ENCODE assay signal across 8 mouse cellular contexts in genomic region chr6:122498661-122499060, GRCm38 (mm10). TPM values are rescaled to one million over a fixed set of nuclear protein-coding genes. Genes with fewer than 3 reads are reported as not detected.
DNase-seq lines count a peak whose midpoint lies in the region; ATAC-seq lines count a peak whose summit lies in the region.
"Had no signal": no experiment of that assay in that cellular context is flagged by ENCODE, and none has a peak within 500 bp of the region (broad histone marks: within the 10 kb centered on the region; RNA-seq: fewer than 3 reads in every experiment).

Gene Rimklb (minus strand): TSS chr6:122498761.

- no peak within 1 kb of the TSS for H3K4me3 ChIP-seq in neural tube, embryonic 11.5 days (ENCODE audit: low read depth, low read length)
- no peak within 1 kb of the TSS for H3K4me3 ChIP-seq in forebrain, embryonic 15.5 days
- no peak within 1 kb of the TSS for H3K4me3 ChIP-seq in neural tube, embryonic 15.5 days (replicated peaks)

- no peak within 1 kb of the TSS for H3K27ac ChIP-seq in neural tube, embryonic 11.5 days (ENCODE audit: low read depth, low read length)
- no peak within 1 kb of the TSS for H3K27ac ChIP-seq in forebrain, embryonic 15.5 days (replicated peaks)
- H3K27ac ChIP-seq in neural tube, embryonic 15.5 days (replicated peaks), result no peak within 1 kb of the TSS

- H3K9ac ChIP-seq in neural tube, embryonic 11.5 days (ENCODE audit: low read length), result no peak within 1 kb of the TSS
- no peak within 1 kb of the TSS for H3K9ac ChIP-seq in forebrain, embryonic 15.5 days (replicated peaks)
- no peak within 1 kb of the TSS for H3K9ac ChIP-seq in neural tube, embryonic 15.5 days (replicated peaks)

- DNase-seq in neural tube, embryonic 11.5 days (ENCODE audit: low spot score), result no peak
- no peak for DNase-seq in neural tube, embryonic 10.5 days (ENCODE audit: extremely low spot score, low spot score)
- DNase-seq in left cerebral cortex, postnatal 36 days (ENCODE audit: low spot score in 2 of 2), result no peak
- no peak for DNase-seq in gastrocnemius, postnatal 4 days (ENCODE audit: low spot score in 2 of 2)
- DNase-seq in cerebellum, adult 11 months, result no peak

- no peaks in the 10 kb centered on the region for H3K36me3 ChIP-seq in neural tube, embryonic 11.5 days (ENCODE audit: control insufficient read depth, insufficient read depth, low read length)
- no peaks in the 10 kb centered on the region for H3K36me3 ChIP-seq in forebrain, embryonic 15.5 days
- H3K36me3 ChIP-seq in neural tube, embryonic 15.5 days, result no peaks in the 10 kb centered on the region

- peaks cover 10% of the 10 kb centered on the region for H3K4me1 ChIP-seq in neural tube, embryonic 11.5 days (ENCODE audit: control insufficient read depth, insufficient read depth, low read length)
- H3K4me1 ChIP-seq in forebrain, embryonic 15.5 days, result peaks cover 32% of the 10 kb centered on the region
- peaks cover 31% of the 10 kb centered on the region for H3K4me1 ChIP-seq in neural tube, embryonic 15.5 days

- H3K4me2 ChIP-seq in neural tube, embryonic 11.5 days (ENCODE audit: low read depth), result no peak within 1 kb of the TSS
- no peak within 1 kb of the TSS for H3K4me2 ChIP-seq in forebrain, embryonic 15.5 days (replicated peaks)
- no peak within 1 kb of the TSS for H3K4me2 ChIP-seq in neural tube, embryonic 15.5 days

- ATAC-seq in neural tube, embryonic 11.5 days (ENCODE audit: insufficient read depth, low FRiP score, low TSS enrichment), result no peak
- no peak for ATAC-seq in forebrain, embryonic 15.5 days (replicated peaks)
- no peak for ATAC-seq in neural tube, embryonic 15.5 days (ENCODE audit: low FRiP score)

- no peaks in the 10 kb centered on the region for H3K9me3 ChIP-seq in neural tube, embryonic 11.5 days (ENCODE audit: control insufficient read depth, low read length)
- no peaks in the 10 kb centered on the region for H3K9me3 ChIP-seq in forebrain, embryonic 15.5 days
- no peaks in the 10 kb centered on the region for H3K9me3 ChIP-seq in neural tube, embryonic 15.5 days (replicated peaks)

- WGBS in neural tube, embryonic 11.5 days, result 83% methylated on average over 5 of the region's 5 CpGs
- 72% methylated on average over 5 of the region's 5 CpGs for WGBS in forebrain, embryonic 15.5 days
- WGBS in neural tube, embryonic 15.5 days, result 79% methylated on average over 5 of the region's 5 CpGs

- intact Hi-C loops in left cerebral cortex, postnatal 36 days (cut with DNase I), result loop anchor here (5.0 kb wide), 1 partner anchor 64 kb away; no protein-coding TSS in a partner anchor

- H3K27me3 ChIP-seq in neural tube, embryonic 11.5 days (ENCODE audit: control insufficient read depth, insufficient read depth, low read length), result no peaks in the 10 kb centered on the region
- H3K27me3 ChIP-seq in forebrain, embryonic 15.5 days, result no peaks in the 10 kb centered on the region
- H3K27me3 ChIP-seq in neural tube, embryonic 15.5 days (replicated peaks), result no peaks in the 10 kb centered on the region

RNA-seq across cellular contexts. Expression of gene Rimklb, which starts in this region (rescaled TPM):
- polyA plus RNA-seq in neural tube, embryonic 11.5 days (2014; fragmentation: Nextera tagmentation; extraction: Ambion mirVana), result 68.3 and 75.3 TPM in 2 replicates
- 98.3 and 106 TPM in 2 replicates for polyA plus RNA-seq in forebrain, embryonic 15.5 days (2015; fragmentation: Nextera tagmentation; extraction: Ambion mirVana)
- 10 to 100 TPM; 73.0 to 92.4 TPM for total RNA-seq in left cerebral cortex, postnatal 36 days (2021)
- polyA plus RNA-seq in neural tube, embryonic 15.5 days (2015; fragmentation: Nextera tagmentation; extraction: Ambion mirVana), result 84.9 and 103 TPM in 2 replicates
- 1 to 10 TPM; 2.1 to 2.9 TPM for total RNA-seq in gastrocnemius, postnatal 4 days (2021)
- total RNA-seq: heart, postnatal 25 days had no signal

Comparison
In these comparisons a context has a peak if more than half of its experiments do, and no peak if none do; other contexts are left out.
1. RNA of gene Rimklb (total RNA-seq): 73.0 to 92.4 TPM in left cerebral cortex, postnatal 36 days; 2.1 to 2.9 TPM in gastrocnemius, postnatal 4 days; every median in the first group is over 10 times any median in the second.